ENCODE assay signal across 26 mouse cellular contexts in genomic region chr5:137167539-137167938, GRCm38 (mm10). TPM values are rescaled to one million over a fixed set of nuclear protein-coding genes. Genes with fewer than 3 reads are reported as not detected.
A peak's percentile ranks its signal among the peaks of the same experiment; 100 is the strongest.
DNase-seq lines count a peak whose midpoint lies in the region; ATAC-seq and TF ChIP-seq lines count a peak whose summit lies in the region.
"Had no signal": no experiment of that assay in that cellular context is flagged by ENCODE, and none has a peak within 500 bp of the region (broad histone marks: within the 10 kb centered on the region; RNA-seq: fewer than 3 reads in every experiment).

No protein-coding gene starts in this region.

- no peaks in the 10 kb centered on the region for H3K4me1 ChIP-seq in intestine, embryonic 15.5 days (replicated peaks)
- H3K4me1 ChIP-seq in intestine, embryonic 16.5 days (ENCODE audit: control insufficient read depth, insufficient read depth, low read length), result peaks cover 15% of the 10 kb centered on the region; the same call in 1 of the 2 replicates
- H3K4me1 ChIP-seq in small intestine, adult 2 months (ENCODE audit: control insufficient read depth, insufficient read depth, insufficient read length, low read length), result peaks cover 46% of the 10 kb centered on the region
- no peaks in the 10 kb centered on the region for H3K4me1 ChIP-seq in stomach, postnatal 0 days (replicated peaks; ENCODE audit: control insufficient read depth, insufficient read depth)
- no peaks in the 10 kb centered on the region for H3K4me1 ChIP-seq in thymus, adult 2 months (replicated peaks; ENCODE audit: control insufficient read depth, insufficient read depth, low read length)
- H3K4me1 ChIP-seq: embryonic facial prominence, embryonic 12.5 days; forebrain, embryonic 13.5 days; forebrain, embryonic 15.5 days had no signal

- H3K4me2 ChIP-seq in intestine, embryonic 15.5 days (replicated peaks), result no peak overlapping the region
- H3K4me2 ChIP-seq in intestine, embryonic 16.5 days (ENCODE audit: low read depth, low read length), result no peak overlapping the region
- H3K4me2 ChIP-seq in stomach, postnatal 0 days (replicated peaks; ENCODE audit: low read depth), result no peak overlapping the region
- H3K4me2 ChIP-seq: embryonic facial prominence, embryonic 12.5 days; forebrain, embryonic 13.5 days; forebrain, embryonic 15.5 days had no signal

- no peaks in the 10 kb centered on the region for H3K27me3 ChIP-seq in intestine, embryonic 15.5 days (replicated peaks)
- H3K27me3 ChIP-seq in intestine, embryonic 16.5 days (replicated peaks; ENCODE audit: control insufficient read depth, insufficient read depth, low read length), result no peaks in the 10 kb centered on the region
- H3K27me3 ChIP-seq in small intestine, adult 2 months (ENCODE audit: control insufficient read depth, insufficient read depth, low read length), result no peaks in the 10 kb centered on the region
- no peaks in the 10 kb centered on the region for H3K27me3 ChIP-seq in stomach, postnatal 0 days (ENCODE audit: control insufficient read depth, insufficient read depth, low read length)
- H3K27me3 ChIP-seq in thymus, adult 2 months (ENCODE audit: control insufficient read depth, insufficient read depth, low read length), result no peaks in the 10 kb centered on the region
- H3K27me3 ChIP-seq: embryonic facial prominence, embryonic 12.5 days; forebrain, embryonic 13.5 days; forebrain, embryonic 15.5 days had no signal

- H3K27ac ChIP-seq in intestine, embryonic 15.5 days, result no peak overlapping the region
- no peak overlapping the region for H3K27ac ChIP-seq in intestine, embryonic 16.5 days (ENCODE audit: low read length)
- peak overlapping the region; percentile 95 for H3K27ac ChIP-seq in small intestine, adult 2 months (ENCODE audit: insufficient read depth, low read depth, low read length)
- no peak overlapping the region for H3K27ac ChIP-seq in stomach, postnatal 0 days (replicated peaks)
- H3K27ac ChIP-seq in thymus, adult 2 months (ENCODE audit: control insufficient read depth, insufficient read depth, low read length), result no peak overlapping the region
- H3K27ac ChIP-seq: embryonic facial prominence, embryonic 10.5 days; embryonic facial prominence, embryonic 12.5 days; forebrain, embryonic 13.5 days; forebrain, embryonic 15.5 days had no signal

- peak; percentile 58; the same call in 1 of the 2 replicates for ATAC-seq in intestine, embryonic 15.5 days
- peak; percentile 64 for ATAC-seq in intestine, embryonic 16.5 days
- peak; percentile 26; the same call in 1 of the 2 replicates for ATAC-seq in stomach, postnatal 0 days (ENCODE audit: low FRiP score, low TSS enrichment)
- ATAC-seq: forebrain, embryonic 13.5 days; forebrain, embryonic 15.5 days had no signal

- no peak overlapping the region for H3K9ac ChIP-seq in intestine, embryonic 15.5 days
- no peak overlapping the region for H3K9ac ChIP-seq in intestine, embryonic 16.5 days (ENCODE audit: low read depth, low read length)
- H3K9ac ChIP-seq in stomach, postnatal 0 days (ENCODE audit: low read length), result no peak overlapping the region
- H3K9ac ChIP-seq: embryonic facial prominence, embryonic 12.5 days; forebrain, embryonic 13.5 days; forebrain, embryonic 15.5 days had no signal

- no peak for TF ChIP-seq POLR2A in small intestine, adult 2 months (IDR thresholded peaks at IDR 0.05; ENCODE audit: low read depth, low read length)
- no peak for TF ChIP-seq POLR2A in thymus, adult 2 months (IDR thresholded peaks at IDR 0.05; ENCODE audit: control insufficient read depth, extremely low read depth, insufficient read depth, low read length, poor library complexity)

- no peaks in the 10 kb centered on the region for H3K9me3 ChIP-seq in intestine, embryonic 15.5 days
- no peaks in the 10 kb centered on the region for H3K9me3 ChIP-seq in intestine, embryonic 16.5 days (ENCODE audit: control insufficient read depth, low read length)
- H3K9me3 ChIP-seq in stomach, postnatal 0 days (ENCODE audit: control insufficient read depth, low read length), result no peaks in the 10 kb centered on the region
- H3K9me3 ChIP-seq: embryonic facial prominence, embryonic 10.5 days; embryonic facial prominence, embryonic 12.5 days; forebrain, embryonic 13.5 days; forebrain, embryonic 15.5 days had no signal

- TF ChIP-seq EP300 in stomach, postnatal 0 days (optimal IDR thresholded peaks at IDR 0.05), result no peak

- WGBS in intestine, embryonic 15.5 days, result 56% methylated on average over 6 of the region's 6 CpGs
- 52% methylated on average over 6 of the region's 6 CpGs for WGBS in intestine, embryonic 16.5 days
- 16% methylated on average over 6 of the region's 6 CpGs for WGBS in small intestine, adult 2 months
- 40% methylated on average over 6 of the region's 6 CpGs for WGBS in stomach, postnatal 0 days
- 62% methylated on average over 6 of the region's 6 CpGs for WGBS in thymus, adult 2 months

- H3K36me3 ChIP-seq in intestine, embryonic 15.5 days, result no peaks in the 10 kb centered on the region
- H3K36me3 ChIP-seq in intestine, embryonic 16.5 days (ENCODE audit: control insufficient read depth, insufficient read depth, low read length), result no peaks in the 10 kb centered on the region
- H3K36me3 ChIP-seq in small intestine, adult 2 months (ENCODE audit: control insufficient read depth, insufficient read depth, low read length), result peaks cover 6% of the 10 kb centered on the region; the same call in 1 of the 2 replicates
- no peaks in the 10 kb centered on the region for H3K36me3 ChIP-seq in stomach, postnatal 0 days (ENCODE audit: control insufficient read depth, insufficient read depth, low read length)
- no peaks in the 10 kb centered on the region for H3K36me3 ChIP-seq in thymus, adult 2 months (ENCODE audit: control insufficient read depth, insufficient read depth, low read length)
- H3K36me3 ChIP-seq: embryonic facial prominence, embryonic 10.5 days; embryonic facial prominence, embryonic 12.5 days; forebrain, embryonic 15.5 days had no signal

- no peak for TF ChIP-seq CTCF in small intestine, adult 2 months (IDR thresholded peaks at IDR 0.05; ENCODE audit: extremely low read depth, insufficient read length, insufficient replicate concordance, low read depth, low read length)
- no peak for TF ChIP-seq CTCF in stomach, postnatal 0 days (IDR thresholded peaks at IDR 0.05; ENCODE audit: low read depth)
- TF ChIP-seq CTCF in thymus, adult 2 months (IDR thresholded peaks at IDR 0.05; ENCODE audit: borderline replicate concordance, control insufficient read depth, extremely low read depth, insufficient read depth, low read length, poor library complexity), result no peak

- no peak for DNase-seq in stomach, postnatal 0 days (ENCODE audit: low spot score)
- no peak for DNase-seq in thymus, adult 2 months
- no peak for DNase-seq in gastrocnemius, postnatal 4 days (ENCODE audit: low spot score in 2 of 2)
- DNase-seq in right cerebral cortex, postnatal 4 days, result no peak
- DNase-seq: adrenal gland, adult 2 months; adrenal gland, postnatal 10 days; adrenal gland, postnatal 25 days; cerebellum, adult 11 months; cerebellum, adult 18-20 months; cerebellum, adult 8-10 months; cerebellum, adult 9-11 months; cerebellum, postnatal 14 days; cerebellum, postnatal 36 days had no signal

- H3K4me3 ChIP-seq in intestine, embryonic 15.5 days (replicated peaks), result no peak overlapping the region
- H3K4me3 ChIP-seq in intestine, embryonic 16.5 days (ENCODE audit: low read length), result no peak overlapping the region
- H3K4me3 ChIP-seq in small intestine, adult 2 months (ENCODE audit: low read depth, low read length), result 0 out of 2 replicates have a peak overlapping the region, but pooled peaks have one; percentile 3
- H3K4me3 ChIP-seq in stomach, postnatal 0 days (ENCODE audit: low read depth, low read length), result no peak overlapping the region
- no peak overlapping the region for H3K4me3 ChIP-seq in thymus, adult 2 months (ENCODE audit: control insufficient read depth, insufficient read depth, low read length)
- H3K4me3 ChIP-seq: embryonic facial prominence, embryonic 10.5 days; embryonic facial prominence, embryonic 12.5 days; forebrain, embryonic 13.5 days; forebrain, embryonic 15.5 days had no signal

RNA-seq across cellular contexts. Expression of gene Muc3, which starts 18.4 kb away (rescaled TPM):
- 3.8 and 4.6 TPM in 2 replicates for polyA plus RNA-seq in intestine, embryonic 15.5 days (2015; fragmentation: Nextera tagmentation; extraction: Ambion mirVana)
- polyA plus RNA-seq in intestine, embryonic 16.5 days (2015; fragmentation: Nextera tagmentation; extraction: Ambion mirVana), result 5.6 and 6.1 TPM in 2 replicates
- polyA plus RNA-seq in small intestine, adult 2 months (2012; rRNA removed), result 52.5 and 653 TPM in 2 replicates
- polyA plus RNA-seq in stomach, postnatal 0 days (2015; fragmentation: Nextera tagmentation; extraction: Ambion mirVana), result 0.68 and 0.75 TPM in 2 replicates
- 0.52 and 0.86 TPM in 2 replicates for polyA plus RNA-seq in thymus, adult 2 months (2012; rRNA removed)
- total RNA-seq in gastrocnemius, postnatal 4 days (2021), result not detected
- total RNA-seq: adrenal gland, adult 2 months; adrenal gland, postnatal 10 days; adrenal gland, postnatal 25 days; adrenal gland, postnatal 4 days; common myeloid progenitor, adult 5-6 weeks; MEL had no signal
- polyA plus RNA-seq: adrenal gland, adult 2 months; C2C12; embryonic facial prominence, embryonic 10.5 days; embryonic facial prominence, embryonic 12.5 days; embryonic facial prominence, embryonic 14.5 days; forebrain, embryonic 11.5 days; forebrain, embryonic 13.5 days; forebrain, embryonic 15.5 days had no signal

RNA-seq across cellular contexts. Expression of gene Muc3a, which starts 44.6 kb away (rescaled TPM):
- polyA plus RNA-seq in intestine, embryonic 15.5 days (2015; fragmentation: Nextera tagmentation; extraction: Ambion mirVana), result 15.3 and 15.4 TPM in 2 replicates
- 25.3 and 31.7 TPM in 2 replicates for polyA plus RNA-seq in intestine, embryonic 16.5 days (2015; fragmentation: Nextera tagmentation; extraction: Ambion mirVana)
- 24.3 and 62.2 TPM in 2 replicates for polyA plus RNA-seq in small intestine, adult 2 months (2012; rRNA removed)
- polyA plus RNA-seq in stomach, postnatal 0 days (2015; fragmentation: Nextera tagmentation; extraction: Ambion mirVana), result 0.05 and 0.10 TPM in 2 replicates
- 8.7 and 14.7 TPM in 2 replicates for polyA plus RNA-seq in thymus, adult 2 months (2012; rRNA removed)
- under 1 TPM; 0.88 to 0.98 TPM for total RNA-seq in gastrocnemius, postnatal 4 days (2021)
- polyA plus RNA-seq: C2C12; embryonic facial prominence, embryonic 10.5 days; forebrain, embryonic 11.5 days; forebrain, embryonic 13.5 days; forebrain, embryonic 15.5 days had no signal

RNA-seq across cellular contexts. Expression of gene Trim56, which starts 51.5 kb away (rescaled TPM):
- polyA plus RNA-seq in intestine, embryonic 15.5 days (2015; fragmentation: Nextera tagmentation; extraction: Ambion mirVana), result 7.5 and 8.4 TPM in 2 replicates
- 5.5 and 6.5 TPM in 2 replicates for polyA plus RNA-seq in intestine, embryonic 16.5 days (2015; fragmentation: Nextera tagmentation; extraction: Ambion mirVana)
- 10.3 and 19.9 TPM in 2 replicates for polyA plus RNA-seq in small intestine, adult 2 months (2012; rRNA removed)
- polyA plus RNA-seq in stomach, postnatal 0 days (2015; fragmentation: Nextera tagmentation; extraction: Ambion mirVana), result 4.4 and 4.5 TPM in 2 replicates
- polyA plus RNA-seq in thymus, adult 2 months (2012; rRNA removed), result 49.3 and 55.8 TPM in 2 replicates
- 10 to 100 TPM; 13.6 to 13.8 TPM for total RNA-seq in gastrocnemius, postnatal 4 days (2021)
